Mouse (Mus musculus) myocyte (in vitro differentiated cells): ENCODE measurements around the gene Gm10639. TPM values are rescaled to one million over a fixed set of nuclear protein-coding genes. Genes with fewer than 3 reads are reported as not detected.
"Not testable (repeated sequence)": the region's sequence is repeated elsewhere in the genome, so short reads cannot be mapped to it uniquely, and the experiment has no call there.

Experiments used
- H3K27me3 ChIP-seq: one replicate; pipeline ENCODE4 v1.6.1; 2011; ENCODE audit not compliant: control insufficient read depth, insufficient read depth, insufficient read length
- H3K36me3 ChIP-seq: one replicate; pipeline ENCODE4 v1.6.1; 2011; ENCODE audit not compliant: control insufficient read depth, insufficient read depth
- H3K4me2 ChIP-seq: one replicate; pipeline ENCODE4 v1.6.1; 2011; ENCODE audit warnings: low read depth, control low read depth
- H3K4me3 ChIP-seq: one replicate; pipeline ENCODE4 v1.5.1; 2011; ENCODE audit warnings: mild to moderate bottlenecking, control low read depth, moderate library complexity
- H3K79me2 ChIP-seq: one replicate; pipeline ENCODE4 v1.6.1; 2011; ENCODE audit not compliant: control insufficient read depth, insufficient read depth
- H3ac ChIP-seq: one replicate; pipeline ENCODE4 v1.6.1; 2011; ENCODE audit not compliant: control insufficient read depth, insufficient read length
- USF1 ChIP-seq: IDR thresholded peaks from one replicate; pipeline ENCODE4 v1.6.1; 2011; ENCODE audit warnings: low read depth, mild to moderate bottlenecking, control low read depth, moderate library complexity
- polyA plus RNA-seq: library from polyadenylated mRNA; unstranded; fragments of >200 nt; fragmentation: generic; extraction: Trizol; gene quantifications from one replicate; pipeline ENCODE4 v1.2.1, GENCODE M21; 2012; ENCODE audit warnings: missing spikeins

Gm10639 gene
- 0.18 TPM for polyA plus RNA-seq

GRCm38 (mm10) chr9:78289723-78290122, at the start of gene Gm10639:
TSS of gene Gm10639 (plus strand) at chr9:78289923.
- H3K4me2 ChIP-seq, H3K27me3 ChIP-seq, H3K4me3 ChIP-seq, H3K36me3 ChIP-seq, H3K79me2 ChIP-seq, H3ac ChIP-seq: not testable (repeated sequence)

- TF ChIP-seq USF1 = peak; percentile 13
- H3K79me2 ChIP-seq, H3K4me3 ChIP-seq, H3K36me3 ChIP-seq, H3K27me3 ChIP-seq, H3ac ChIP-seq: not testable (repeated sequence)
- peak overlapping the region; percentile 3 for H3K4me2 ChIP-seq
Measured at GRCm38 (mm10) chr9:78255683-78256470, 33.8 kb upstream of the Gm10639 start.

GRCm38 (mm10) chr9:78256914-78257313, 32.8 kb upstream of the Gm10639 start, which contains the start of gene Gm3776:
TSS of gene Gm3776 (plus strand) at chr9:78257129.
- not testable (repeated sequence) for H3K27me3 ChIP-seq, H3K4me3 ChIP-seq, H3ac ChIP-seq, H3K79me2 ChIP-seq, H3K36me3 ChIP-seq
- H3K4me2 ChIP-seq = peak within 1 kb of the TSS; percentile 3

- not testable (repeated sequence) for H3K36me3 ChIP-seq, H3K4me2 ChIP-seq, H3ac ChIP-seq, H3K79me2 ChIP-seq, H3K27me3 ChIP-seq, H3K4me3 ChIP-seq
Measured at GRCm38 (mm10) chr9:78259688-78260087, 30.0 kb upstream of the Gm10639 start.

GRCm38 (mm10) chr9:78270945-78271344, 18.8 kb upstream of the Gm10639 start:
- H3K4me2 ChIP-seq = peak overlapping the region; percentile 36
- H3K27me3 ChIP-seq, H3K4me3 ChIP-seq, H3K79me2 ChIP-seq, H3K36me3 ChIP-seq, H3ac ChIP-seq: not testable (repeated sequence)

GRCm38 (mm10) chr9:78282002-78282711, 7.6 kb upstream of the Gm10639 start:
- not testable (repeated sequence) for H3ac ChIP-seq, H3K27me3 ChIP-seq, H3K36me3 ChIP-seq, H3K79me2 ChIP-seq, H3K4me3 ChIP-seq
- H3K4me2 ChIP-seq = peak overlapping the region; percentile 52

- not testable (repeated sequence) for H3K4me2 ChIP-seq, H3K27me3 ChIP-seq
Measured at GRCm38 (mm10) chr9:78289063-78289462, 660 bp upstream of the Gm10639 start.

GRCm38 (mm10) chr9:78292462-78292861, 2.7 kb downstream of the Gm10639 start:
- not testable (repeated sequence) for H3ac ChIP-seq, H3K36me3 ChIP-seq, H3K27me3 ChIP-seq, H3K4me2 ChIP-seq, H3K4me3 ChIP-seq, H3K79me2 ChIP-seq

More at GRCm38 (mm10) chr9:78289063-78289462, 660 bp upstream of the Gm10639 start:
- not testable (repeated sequence) for H3ac ChIP-seq, H3K79me2 ChIP-seq, H3K36me3 ChIP-seq, H3K4me3 ChIP-seq

- H3K4me2 ChIP-seq, H3K27me3 ChIP-seq, H3ac ChIP-seq, H3K79me2 ChIP-seq, H3K36me3 ChIP-seq, H3K4me3 ChIP-seq: not testable (repeated sequence)
Measured at GRCm38 (mm10) chr9:78293683-78294082, 4.0 kb downstream of the Gm10639 start.

- not testable (repeated sequence) for H3K79me2 ChIP-seq, H3K36me3 ChIP-seq, H3K27me3 ChIP-seq, H3K4me3 ChIP-seq, H3ac ChIP-seq, H3K4me2 ChIP-seq
Measured at GRCm38 (mm10) chr9:78294781-78295180, 5.1 kb downstream of the Gm10639 start.

- H3K27me3 ChIP-seq, H3K79me2 ChIP-seq, H3K4me2 ChIP-seq, H3K4me3 ChIP-seq, H3ac ChIP-seq, H3K36me3 ChIP-seq: not testable (repeated sequence)
Measured at GRCm38 (mm10) chr9:78296089-78296488, 6.4 kb downstream of the Gm10639 start.
